Mouse (Mus musculus): ENCODE measurements around the gene Chp1. TPM values are rescaled to one million over a fixed set of nuclear protein-coding genes. Genes with fewer than 3 reads are reported as not detected.
"Not testable (repeated sequence)": the region's sequence is repeated elsewhere in the genome, so short reads cannot be mapped to it uniquely, and the experiment has no call there.

The Chp1 gene
- polyA plus RNA-seq, 1 experiment from 2014 or later, result 73.5 TPM

GRCm38 (mm10) chr2:119602488-119602887 is 55.0 kb downstream of the Chp1 start:
- Histone ChIP-seq H3K9ac (replicated peaks) (no peak overlapping the region), H3K4me3 (no peak overlapping the region), H3K27ac (replicated peaks) (no peak overlapping the region), H3K9me3 (no peaks in the 10 kb centered on the region), H3K36me3 (peaks cover 46% of the 10 kb centered on the region), H3K27me3 (no peaks in the 10 kb centered on the region), H3K4me1 (peaks cover 22% of the 10 kb centered on the region), H3K4me2 (replicated peaks) (no peak overlapping the region)
- WGBS, result 74% methylated on average over 1 of the region's 1 CpGs
- ATAC-seq (replicated peaks), result no peak

GRCm38 (mm10) chr2:119603909-119604308 is 56.4 kb downstream of the Chp1 start:
- no peak overlapping the region for H3K27ac ChIP-seq (replicated peaks)
- no peak overlapping the region for H3K9ac ChIP-seq (replicated peaks)
- no peaks in the 10 kb centered on the region for H3K9me3 ChIP-seq
- H3K36me3 ChIP-seq, result peaks cover 45% of the 10 kb centered on the region
- no peak overlapping the region for H3K4me3 ChIP-seq
- ATAC-seq (replicated peaks), result no peak
- no peak overlapping the region for H3K4me2 ChIP-seq (replicated peaks)
- H3K27me3 ChIP-seq, result no peaks in the 10 kb centered on the region
- 85% methylated on average over 2 of the region's 2 CpGs for WGBS
- H3K4me1 ChIP-seq, result peaks cover 13% of the 10 kb centered on the region

GRCm38 (mm10) chr2:119605361-119605973 is 58.0 kb downstream of the Chp1 start:
- WGBS, result 91% methylated on average over 6 of the region's 6 CpGs

GRCm38 (mm10) chr2:119607023-119607422 is 59.5 kb downstream of the Chp1 start:
- no peaks in the 10 kb centered on the region for H3K9me3 ChIP-seq
- WGBS, result 95% methylated on average over 4 of the region's 4 CpGs
- H3K27ac ChIP-seq (replicated peaks), result no peak overlapping the region
- H3K9ac ChIP-seq (replicated peaks), result no peak overlapping the region
- no peak overlapping the region for H3K4me2 ChIP-seq (replicated peaks)
- H3K36me3 ChIP-seq, result peaks cover 41% of the 10 kb centered on the region
- ATAC-seq (replicated peaks), result no peak
- H3K4me1 ChIP-seq, result no peaks in the 10 kb centered on the region
- H3K4me3 ChIP-seq, result no peak overlapping the region
- no peaks in the 10 kb centered on the region for H3K27me3 ChIP-seq

More at GRCm38 (mm10) chr2:119605361-119605973, 58.0 kb downstream of the Chp1 start:
- H3K27me3 ChIP-seq, result no peaks in the 10 kb centered on the region
- ATAC-seq (replicated peaks), result no peak
- H3K4me3 ChIP-seq, result no peak overlapping the region
- no peaks in the 10 kb centered on the region for H3K9me3 ChIP-seq
- H3K27ac ChIP-seq (replicated peaks), result no peak overlapping the region
- H3K36me3 ChIP-seq, result peaks cover 39% of the 10 kb centered on the region
- H3K4me2 ChIP-seq (replicated peaks), result no peak overlapping the region
- H3K9ac ChIP-seq (replicated peaks), result no peak overlapping the region
- H3K4me1 ChIP-seq, result peaks cover 9% of the 10 kb centered on the region

GRCm38 (mm10) chr2:119617841-119618198 is 70.3 kb downstream of the Chp1 start:
- Histone ChIP-seq H3K9me3 (no peaks in the 10 kb centered on the region), H3K9ac (replicated peaks) (peak overlapping the region; percentile 53), H3K36me3 (no peaks in the 10 kb centered on the region), H3K27ac (replicated peaks) (peak overlapping the region; percentile 28; the same call in 1 of the 2 replicates), H3K27me3 (no peaks in the 10 kb centered on the region), H3K4me1 (peaks cover 31% of the 10 kb centered on the region), H3K4me3 (peak overlapping the region; percentile 76), H3K4me2 (replicated peaks) (peak overlapping the region; percentile 84)
- ATAC-seq (replicated peaks), result no peak
- under 1% methylated on average over 13 of the region's 13 CpGs for WGBS

- peak; percentile 100 for ATAC-seq (replicated peaks)
- Histone ChIP-seq H3K4me1 (peaks cover 31% of the 10 kb centered on the region), H3K27me3 (no peaks in the 10 kb centered on the region), H3K27ac (replicated peaks) (peak within 1 kb of the TSS; percentile 28; the same call in 1 of the 2 replicates), H3K9ac (replicated peaks) (peak within 1 kb of the TSS; percentile 53), H3K4me3 (peak within 1 kb of the TSS; percentile 76), H3K4me2 (replicated peaks) (peak within 1 kb of the TSS; percentile 84), H3K36me3 (no peaks in the 10 kb centered on the region), H3K9me3 (no peaks in the 10 kb centered on the region)
- WGBS, result under 1% methylated on average over 55 of the region's 55 CpGs
These were observed 70.9 kb downstream of the Chp1 start, which contains the start of the genes Nusap1 and Oip5 for GRCm38 (mm10) chr2:119618199-119618982. Gene Nusap1, plus strand, starts transcription at chr2:119618298. Gene Oip5, minus strand, starts transcription at chr2:119618469.

- Histone ChIP-seq H3K4me2 (replicated peaks) (peak overlapping the region; percentile 84), H3K4me3 (peak overlapping the region; percentile 76), H3K27ac (replicated peaks) (0 out of 2 replicates have a peak overlapping the region, but pooled peaks have one; percentile 12), H3K4me1 (peaks cover 31% of the 10 kb centered on the region), H3K9ac (replicated peaks) (peak overlapping the region; percentile 31; the same call in 1 of the 2 replicates)
- not testable (repeated sequence) for H3K36me3 ChIP-seq; H3K27me3 ChIP-seq; ATAC-seq (replicated peaks); H3K9me3 ChIP-seq
- WGBS, result 5% methylated on average over 6 of the region's 6 CpGs
These were observed 71.5 kb downstream of the Chp1 start for GRCm38 (mm10) chr2:119619002-119619401.

GRCm38 (mm10) chr2:119621302-119621701 is 73.8 kb downstream of the Chp1 start:
- peak overlapping the region; percentile 24 for H3K4me2 ChIP-seq (replicated peaks)
- no peaks in the 10 kb centered on the region for H3K27me3 ChIP-seq
- 95% methylated on average over 2 of the region's 2 CpGs for WGBS
- H3K9ac ChIP-seq (replicated peaks), result no peak overlapping the region
- 0 out of 2 replicates have a peak, but pooled peaks cover 8% of the 10 kb centered on the region for H3K36me3 ChIP-seq
- peak overlapping the region; percentile 9; the same call in 1 of the 2 replicates for H3K4me3 ChIP-seq
- ATAC-seq (replicated peaks), result no peak
- H3K9me3 ChIP-seq, result no peaks in the 10 kb centered on the region
- peaks cover 31% of the 10 kb centered on the region for H3K4me1 ChIP-seq
- H3K27ac ChIP-seq (replicated peaks), result no peak overlapping the region

Other genes starting within 250 kb of the Chp1 start
- 4.0 and 4.1 TPM in 2 replicates for gene Dll4, start 221.9 kb upstream of the Chp1 start, polyA plus RNA-seq (2015; fragmentation: Nextera tagmentation; extraction: Ambion mirVana)
- 5.5 and 5.8 TPM in 2 replicates for gene Chac1, start 196.5 kb upstream of the Chp1 start, polyA plus RNA-seq (2015; fragmentation: Nextera tagmentation; extraction: Ambion mirVana)
- 3.4 TPM in 2 replicates for gene Ino80, start 70.0 kb upstream of the Chp1 start, polyA plus RNA-seq (2015; fragmentation: Nextera tagmentation; extraction: Ambion mirVana)
- gene Exd1, start 70 bp upstream of the Chp1 start, polyA plus RNA-seq (2015; fragmentation: Nextera tagmentation; extraction: Ambion mirVana), result 0.50 and 0.83 TPM in 2 replicates
- 36.8 and 40.8 TPM in 2 replicates for gene Nusap1, start 70.6 kb downstream of the Chp1 start, polyA plus RNA-seq (2015; fragmentation: Nextera tagmentation; extraction: Ambion mirVana)
- gene Oip5, start 70.8 kb downstream of the Chp1 start, polyA plus RNA-seq (2015; fragmentation: Nextera tagmentation; extraction: Ambion mirVana), result 13.2 and 14.3 TPM in 2 replicates
- 36.0 and 36.4 TPM in 2 replicates for gene Ndufaf1, start 115.1 kb downstream of the Chp1 start, polyA plus RNA-seq (2015; fragmentation: Nextera tagmentation; extraction: Ambion mirVana)
- 73.7 and 80.4 TPM in 2 replicates for gene Rtf1, start 127.4 kb downstream of the Chp1 start, polyA plus RNA-seq (2015; fragmentation: Nextera tagmentation; extraction: Ambion mirVana)
- 0.63 and 1.3 TPM in 2 replicates for gene Itpka, start 194.6 kb downstream of the Chp1 start, polyA plus RNA-seq (2015; fragmentation: Nextera tagmentation; extraction: Ambion mirVana)
- gene Ltk, start 212.7 kb downstream of the Chp1 start, polyA plus RNA-seq (2015; fragmentation: Nextera tagmentation; extraction: Ambion mirVana), result 0.33 and 0.51 TPM in 2 replicates
- 21.5 and 21.6 TPM in 2 replicates for gene Rpap1, start 239.8 kb downstream of the Chp1 start, polyA plus RNA-seq (2015; fragmentation: Nextera tagmentation; extraction: Ambion mirVana)

All from forebrain, embryonic 15.5 days (tissue).